Mouse (Mus musculus) MEL (cell line): ENCODE measurements around the gene Slc22a20.

Experiments
- CTCF ChIP-seq, 3 experiments: IDR thresholded peaks in 2 of 3; conservative IDR thresholded peaks in 1 of 3; 2 replicates each; pipeline ENCODE4 v1.5.1; 2011 to 2012; ENCODE audit warnings: low read length in 3 of 3, low read depth in 2 of 3, mild to moderate bottlenecking in 2 of 3, improper control_type of control experiment in 1 of 3, inconsistent platforms in 1 of 3, mixed read lengths in 1 of 3, moderate library complexity in 1 of 3; ENCODE audit not compliant: control insufficient read depth in 1 of 3, insufficient read depth in 1 of 3, poor library complexity in 1 of 3, severe bottlenecking in 1 of 3
- EP300 ChIP-seq, 2 experiments: IDR thresholded peaks; 2 replicates each; pipeline ENCODE4 v1.6.1; 2011; ENCODE audit warnings: improper control_type of control experiment in 2 of 2, low read length in 2 of 2, low read depth in 1 of 2, mild to moderate bottlenecking in 1 of 2
- ETS1 ChIP-seq: IDR thresholded peaks from 2 replicates; pipeline ENCODE4 v1.6.1; 2012; ENCODE audit warnings: low read depth, mild to moderate bottlenecking, inconsistent platforms, low read length, improper control_type of control experiment, moderate library complexity
- GABPA ChIP-seq: IDR thresholded peaks from 2 replicates; pipeline ENCODE4 v1.6.1; 2012; ENCODE audit warnings: low read depth, mild to moderate bottlenecking, inconsistent platforms, low read length, improper control_type of control experiment, moderate library complexity
- MAX ChIP-seq: IDR thresholded peaks from 2 replicates; pipeline ENCODE4 v1.6.1; 2011; ENCODE audit warnings: low read length, improper control_type of control experiment
- NRF1 ChIP-seq: IDR thresholded peaks from 2 replicates; pipeline ENCODE4 v1.6.1; 2014; ENCODE audit warnings: low read depth, mild to moderate bottlenecking, inconsistent platforms, low read length, improper control_type of control experiment, moderate library complexity; ENCODE audit not compliant: poor library complexity, insufficient read depth, severe bottlenecking
- POLR2A ChIP-seq, 2 experiments: IDR thresholded peaks; 2 replicates each; pipeline ENCODE4 v1.6.1; 2011 to 2012; ENCODE audit warnings: low read length in 2 of 2, mild to moderate bottlenecking in 2 of 2, control low read depth in 1 of 2, improper control_type of control experiment in 1 of 2, low read depth in 1 of 2, moderate library complexity in 1 of 2; ENCODE audit not compliant: control insufficient read depth in 1 of 2, insufficient read depth in 1 of 2, poor library complexity in 1 of 2
- SIN3A ChIP-seq: IDR thresholded peaks from 2 replicates; pipeline ENCODE4 v1.6.1; 2012; ENCODE audit warnings: low read length, improper control_type of control experiment, inconsistent platforms
- SMC3 ChIP-seq: IDR thresholded peaks from 2 replicates; pipeline ENCODE4 v1.6.1; 2011; ENCODE audit warnings: low read depth, low read length, improper control_type of control experiment
- ZMIZ1 ChIP-seq: IDR thresholded peaks from 2 replicates; pipeline ENCODE4 v1.6.1; 2012; ENCODE audit warnings: low read depth, mild to moderate bottlenecking, inconsistent platforms, low read length, improper control_type of control experiment, moderate library complexity
- ZNF384 ChIP-seq: IDR thresholded peaks from 2 replicates; pipeline ENCODE4 v1.6.1; 2012; ENCODE audit warnings: low read depth, mild to moderate bottlenecking, inconsistent platforms, low read length, improper control_type of control experiment

GRCm38 (mm10) chr19:5967664-5968063, 18.3 kb downstream of the Slc22a20 start:
- 0 out of 2 replicates have a peak, but pooled peaks have one; percentile 11 for TF ChIP-seq ZNF384
- TF ChIP-seq CTCF (IDR thresholded peaks at IDR 0.05 in 2 of 3, conservative IDR thresholded peaks at IDR 0.05 in 1 of 3; ENCODE audit: control insufficient read depth in 1 of 3, insufficient read depth in 1 of 3, low read depth in 2 of 3, low read length in 3 of 3, poor library complexity in 1 of 3, severe bottlenecking in 1 of 3): no peak
- no peak for TF ChIP-seq NRF1
- peak; percentile 37; the same call in 1 of the 2 replicates for TF ChIP-seq SIN3A
- peak; percentile 83 to 87 for TF ChIP-seq EP300 (IDR thresholded peaks at IDR 0.05; ENCODE audit: low read depth in 1 of 2, low read length in 2 of 2)
- TF ChIP-seq MAX: no peak
- no peak for TF ChIP-seq POLR2A (IDR thresholded peaks at IDR 0.05; ENCODE audit: control insufficient read depth in 1 of 2, insufficient read depth in 1 of 2, low read depth in 1 of 2, low read length in 2 of 2, poor library complexity in 1 of 2)
- TF ChIP-seq ETS1: peak; percentile 81
- no peak for TF ChIP-seq ZMIZ1
- TF ChIP-seq SMC3: peak; percentile 19; the same call in 1 of the 2 replicates
- no peak for TF ChIP-seq GABPA
